Mouse (Mus musculus) liver, embryonic 11.5 days (tissue): ENCODE data around the gene Ccdc96. TPM values are rescaled to one million over a fixed set of nuclear protein-coding genes. Genes with fewer than 3 reads are reported as not detected.

Experiments
- ATAC-seq: fragments of 200-750 bp; cut with Nextera tagmentation; replicated peaks from 2 replicates; pipeline ENCODE4 v1.8.0; 2017; ENCODE audit warnings: moderate number of reproducible peaks, mild to moderate bottlenecking, moderate TSS enrichment, moderate library complexity; ENCODE audit not compliant: low FRiP score
- DNase-seq: peaks from one replicate; pipeline ENCODE4 v3.0.0-alpha.2; 2017; ENCODE audit warnings: low spot score
- H3K27ac ChIP-seq: fragments of 300-500 bp; sonication (generic); 2 replicates; pipeline ENCODE4 v1.5.1; 2014; ENCODE audit warnings: mild to moderate bottlenecking, low read depth, low read length, control low read depth
- H3K27me3 ChIP-seq: fragments of 300-500 bp; sonication (generic); replicated peaks from 2 replicates; pipeline ENCODE4 v1.6.1; 2014; ENCODE audit warnings: low read length, mixed read lengths; ENCODE audit not compliant: control insufficient read depth, insufficient read depth
- H3K36me3 ChIP-seq: fragments of 300-500 bp; sonication (generic); 2 replicates; pipeline ENCODE4 v1.6.1; 2014; ENCODE audit warnings: mild to moderate bottlenecking, low read length, moderate library complexity, mixed read lengths; ENCODE audit not compliant: control insufficient read depth, insufficient read depth
- H3K4me1 ChIP-seq: fragments of 300-500 bp; sonication (generic); replicated peaks from 2 replicates; pipeline ENCODE4 v1.6.1; 2014; ENCODE audit warnings: low read length, mixed read lengths; ENCODE audit not compliant: control insufficient read depth, insufficient read depth
- H3K4me2 ChIP-seq: fragments of 300-500 bp; sonication (generic); 2 replicates; pipeline ENCODE4 v1.6.1; 2014; ENCODE audit warnings: mild to moderate bottlenecking, control low read depth, moderate library complexity
- H3K4me3 ChIP-seq: fragments of 300-500 bp; sonication (generic); 2 replicates; pipeline ENCODE4 v1.5.1; 2014; ENCODE audit warnings: low read depth, low read length, control low read depth
- H3K9ac ChIP-seq: fragments of 300-500 bp; sonication (generic); 2 replicates; pipeline ENCODE4 v1.6.1; 2014; ENCODE audit warnings: low read depth, low read length, control low read depth
- H3K9me3 ChIP-seq: fragments of 300-500 bp; sonication (generic); 2 replicates; pipeline ENCODE4 v1.6.1; 2016; ENCODE audit warnings: low read length, inconsistent platforms, mixed read lengths; ENCODE audit not compliant: control insufficient read depth
- WGBS: fragments of 180-500 bp; shearing (Covaris S2); extraction: QIAGEN DNeasy Blood & Tissue Kit; methylation state at CpG from one replicate; pipeline ENCODE4 v1.1.7; 2014; 5-methylcytosine and 5-hydroxymethylcytosine counted together
- polyA plus RNA-seq: library from polyadenylated mRNA; unstranded; fragments of >200 nt; fragmentation: Nextera tagmentation; extraction: Ambion mirVana; gene quantifications from 2 replicates; pipeline ENCODE4 v1.2.1, GENCODE M21; 2014

Ccdc96 gene
- polyA plus RNA-seq, 1 experiment from 2014 or later = 0.26 TPM

- no peak overlapping the region for H3K4me2 ChIP-seq
- H3K27me3 ChIP-seq = no peaks in the 10 kb centered on the region
- ATAC-seq (no peak), DNase-seq (no peak)
- H3K9ac ChIP-seq = no peak overlapping the region
- WGBS = 91% methylated on average over 10 of the region's 10 CpGs
- peaks cover 5% of the 10 kb centered on the region; the same call in 1 of the 2 replicates for H3K36me3 ChIP-seq
- H3K4me3 ChIP-seq = no peak overlapping the region
- H3K27ac ChIP-seq = no peak overlapping the region
- H3K4me1 ChIP-seq = no peaks in the 10 kb centered on the region
- no peaks in the 10 kb centered on the region for H3K9me3 ChIP-seq
Measured at GRCm38 (mm10) chr5:36508351-36508750, 24.0 kb downstream of the Ccdc96 start.

- H3K9ac ChIP-seq = no peak overlapping the region
- H3K36me3 ChIP-seq = peaks cover 4% of the 10 kb centered on the region; the same call in 1 of the 2 replicates
- no peak overlapping the region for H3K4me3 ChIP-seq
- no peak overlapping the region for H3K27ac ChIP-seq
- no peaks in the 10 kb centered on the region for H3K4me1 ChIP-seq
- ATAC-seq = no peak
- no peaks in the 10 kb centered on the region for H3K9me3 ChIP-seq
- 94% methylated on average over 2 of the region's 2 CpGs for WGBS
- no peak for DNase-seq
- no peaks in the 10 kb centered on the region for H3K27me3 ChIP-seq
- H3K4me2 ChIP-seq = no peak overlapping the region
Measured at GRCm38 (mm10) chr5:36510956-36511355, 26.6 kb downstream of the Ccdc96 start.

- peaks cover 15% of the 10 kb centered on the region; the same call in 1 of the 2 replicates for H3K36me3 ChIP-seq
- no peak overlapping the region for H3K4me2 ChIP-seq
- no peaks in the 10 kb centered on the region for H3K27me3 ChIP-seq
- ATAC-seq (no peak), DNase-seq (no peak)
- WGBS = 83% methylated on average over 1 of the region's 1 CpGs
- H3K9me3 ChIP-seq = no peaks in the 10 kb centered on the region
- no peak overlapping the region for H3K27ac ChIP-seq
- no peak overlapping the region for H3K4me3 ChIP-seq
- H3K9ac ChIP-seq = no peak overlapping the region
- H3K4me1 ChIP-seq = no peaks in the 10 kb centered on the region
Measured at GRCm38 (mm10) chr5:36515126-36515525, 30.7 kb downstream of the Ccdc96 start.

- Histone ChIP-seq H3K9ac (no peak overlapping the region), H3K4me3 (no peak overlapping the region), H3K9me3 (no peaks in the 10 kb centered on the region), H3K27ac (no peak overlapping the region), H3K36me3 (peaks cover 15% of the 10 kb centered on the region; the same call in 1 of the 2 replicates), H3K27me3 (no peaks in the 10 kb centered on the region), H3K4me2 (no peak overlapping the region), H3K4me1 (no peaks in the 10 kb centered on the region)
- no peak for DNase-seq
- 86% methylated on average over 5 of the region's 5 CpGs for WGBS
- ATAC-seq = no peak
Measured at GRCm38 (mm10) chr5:36515558-36515957, 31.2 kb downstream of the Ccdc96 start.

- Histone ChIP-seq H3K27me3 (no peaks in the 10 kb centered on the region), H3K27ac (no peak overlapping the region), H3K36me3 (peaks cover 19% of the 10 kb centered on the region; the same call in 1 of the 2 replicates), H3K9ac (no peak overlapping the region), H3K9me3 (no peaks in the 10 kb centered on the region), H3K4me2 (no peak overlapping the region), H3K4me1 (no peaks in the 10 kb centered on the region), H3K4me3 (no peak overlapping the region)
- WGBS = 86% methylated on average over 3 of the region's 3 CpGs
- no peak for DNase-seq
- ATAC-seq = no peak
Measured at GRCm38 (mm10) chr5:36517596-36517995, 33.2 kb downstream of the Ccdc96 start.

- ATAC-seq = no peak
- H3K4me3 ChIP-seq = no peak overlapping the region
- H3K4me2 ChIP-seq = no peak overlapping the region
- peaks cover 6% of the 10 kb centered on the region; the same call in 1 of the 2 replicates for H3K4me1 ChIP-seq
- peaks cover 21% of the 10 kb centered on the region; the same call in 1 of the 2 replicates for H3K36me3 ChIP-seq
- H3K27me3 ChIP-seq = no peaks in the 10 kb centered on the region
- H3K9me3 ChIP-seq = no peaks in the 10 kb centered on the region
- no peak for DNase-seq
- 91% methylated on average over 3 of the region's 3 CpGs for WGBS
- H3K27ac ChIP-seq = no peak overlapping the region
- H3K9ac ChIP-seq = no peak overlapping the region
Measured at GRCm38 (mm10) chr5:36519751-36520150, 35.4 kb downstream of the Ccdc96 start.

- 48% methylated on average over 2 of the region's 2 CpGs for WGBS
- peaks cover 23% of the 10 kb centered on the region; the same call in 1 of the 2 replicates for H3K36me3 ChIP-seq
Measured at GRCm38 (mm10) chr5:36522782-36523181, 38.4 kb downstream of the Ccdc96 start.

GRCm38 (mm10) chr5:36523219-36523703, 38.9 kb downstream of the Ccdc96 start:
- no peaks in the 10 kb centered on the region for H3K9me3 ChIP-seq
- H3K27me3 ChIP-seq = no peaks in the 10 kb centered on the region
- H3K36me3 ChIP-seq = peaks cover 18% of the 10 kb centered on the region; the same call in 1 of the 2 replicates
- DNase-seq = no peak
- no peak overlapping the region for H3K4me2 ChIP-seq
- H3K27ac ChIP-seq = peak overlapping the region; percentile 36; the same call in 1 of the 2 replicates
- ATAC-seq = peak; percentile 83
- 49% methylated on average over 5 of the region's 5 CpGs for WGBS
- no peak overlapping the region for H3K9ac ChIP-seq
- H3K4me1 ChIP-seq = peaks cover 6% of the 10 kb centered on the region; the same call in 1 of the 2 replicates
- H3K4me3 ChIP-seq = no peak overlapping the region

More at GRCm38 (mm10) chr5:36522782-36523181, 38.4 kb downstream of the Ccdc96 start:
- H3K4me3 ChIP-seq = no peak overlapping the region
- no peak overlapping the region for H3K4me2 ChIP-seq
- H3K4me1 ChIP-seq = peaks cover 6% of the 10 kb centered on the region; the same call in 1 of the 2 replicates
- ATAC-seq (no peak), DNase-seq (no peak)
- no peaks in the 10 kb centered on the region for H3K27me3 ChIP-seq
- no peak overlapping the region for H3K9ac ChIP-seq
- H3K27ac ChIP-seq = peak overlapping the region; percentile 36; the same call in 1 of the 2 replicates
- no peaks in the 10 kb centered on the region for H3K9me3 ChIP-seq

GRCm38 (mm10) chr5:36525216-36525615, 40.8 kb downstream of the Ccdc96 start:
- ATAC-seq = no peak
- Histone ChIP-seq H3K4me1 (peaks cover 20% of the 10 kb centered on the region), H3K4me2 (no peak overlapping the region), H3K27me3 (no peaks in the 10 kb centered on the region), H3K9me3 (no peaks in the 10 kb centered on the region), H3K9ac (no peak overlapping the region), H3K4me3 (no peak overlapping the region), H3K36me3 (peaks cover 10% of the 10 kb centered on the region; the same call in 1 of the 2 replicates), H3K27ac (no peak overlapping the region)
- DNase-seq = no peak
- WGBS = 77% methylated on average over 2 of the region's 2 CpGs
